Mouse (Mus musculus) urinary bladder, adult 18-20 months (tissue): Measurements from ENCODE around the gene Trim12a.
A peak's percentile ranks its signal among the peaks of the same experiment; 100 is the strongest.
"Not testable (repeated sequence)": the region's sequence is repeated elsewhere in the genome, so short reads cannot be mapped to it uniquely, and the experiment has no call there.

ENCODE experiments used
- DNase-seq, 2 experiments: peaks; one replicate each; pipeline ENCODE4 v3.0.0; 2022; ENCODE audit warnings: low spot score in 2 of 2, mixed read lengths in 2 of 2

The Trim12a gene

DNA sequence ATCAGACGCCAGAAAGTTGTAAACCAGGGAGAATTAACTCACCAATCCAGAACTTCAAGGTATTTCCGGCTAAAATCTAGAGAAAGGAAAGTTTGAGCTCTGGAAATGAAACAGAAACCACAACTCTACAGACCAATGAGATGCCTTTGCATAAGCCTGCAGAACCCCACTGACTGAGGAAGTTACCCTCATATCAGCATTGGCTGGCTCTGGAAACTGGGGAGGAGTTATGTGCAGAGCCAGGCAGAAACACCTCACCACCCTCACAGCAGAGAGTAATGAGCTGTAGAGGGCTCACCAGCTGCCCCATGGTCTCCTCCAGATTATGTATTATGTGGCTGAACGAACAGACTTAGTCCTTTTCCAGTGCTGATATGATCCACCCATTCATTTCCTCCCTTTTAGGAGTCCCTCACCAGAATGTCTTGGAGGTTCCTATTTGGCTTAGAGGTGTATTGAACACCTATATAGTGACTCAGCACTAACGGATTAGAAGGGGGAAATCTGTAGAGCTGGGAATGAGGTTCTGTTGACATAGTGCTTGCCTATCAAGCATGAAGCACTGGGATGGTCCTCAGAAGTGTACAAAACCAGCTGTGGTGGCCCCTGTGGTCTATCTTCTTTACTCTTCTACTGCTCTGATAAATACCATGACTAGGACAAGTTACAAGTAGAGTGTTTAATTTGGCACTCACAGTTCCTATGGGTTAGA, at the start of gene Trim12a:
Gene Trim12a, minus strand, starts transcription at position 98 of the 712 bp plus-strand sequence.
- not testable (repeated sequence) for DNase-seq

DNA sequence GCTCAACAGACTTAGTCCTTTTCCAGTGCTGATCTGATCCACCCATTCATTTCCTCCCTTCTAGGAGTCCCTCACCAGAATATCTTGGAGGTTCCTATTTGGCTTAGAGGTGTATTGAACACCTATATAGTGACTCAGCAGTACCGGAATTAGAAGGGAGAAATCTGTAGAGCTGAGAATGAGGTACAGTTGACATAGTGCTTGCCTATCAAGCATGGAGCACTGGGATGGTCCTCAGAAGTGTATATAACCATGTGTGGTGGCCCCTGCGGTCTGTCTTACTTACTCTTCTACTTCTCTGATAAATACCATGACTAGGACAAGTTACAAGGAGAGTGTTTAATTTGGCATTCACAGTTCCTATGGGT, 38.3 kb upstream of the Trim12a start:
- no peak for DNase-seq

DNA sequence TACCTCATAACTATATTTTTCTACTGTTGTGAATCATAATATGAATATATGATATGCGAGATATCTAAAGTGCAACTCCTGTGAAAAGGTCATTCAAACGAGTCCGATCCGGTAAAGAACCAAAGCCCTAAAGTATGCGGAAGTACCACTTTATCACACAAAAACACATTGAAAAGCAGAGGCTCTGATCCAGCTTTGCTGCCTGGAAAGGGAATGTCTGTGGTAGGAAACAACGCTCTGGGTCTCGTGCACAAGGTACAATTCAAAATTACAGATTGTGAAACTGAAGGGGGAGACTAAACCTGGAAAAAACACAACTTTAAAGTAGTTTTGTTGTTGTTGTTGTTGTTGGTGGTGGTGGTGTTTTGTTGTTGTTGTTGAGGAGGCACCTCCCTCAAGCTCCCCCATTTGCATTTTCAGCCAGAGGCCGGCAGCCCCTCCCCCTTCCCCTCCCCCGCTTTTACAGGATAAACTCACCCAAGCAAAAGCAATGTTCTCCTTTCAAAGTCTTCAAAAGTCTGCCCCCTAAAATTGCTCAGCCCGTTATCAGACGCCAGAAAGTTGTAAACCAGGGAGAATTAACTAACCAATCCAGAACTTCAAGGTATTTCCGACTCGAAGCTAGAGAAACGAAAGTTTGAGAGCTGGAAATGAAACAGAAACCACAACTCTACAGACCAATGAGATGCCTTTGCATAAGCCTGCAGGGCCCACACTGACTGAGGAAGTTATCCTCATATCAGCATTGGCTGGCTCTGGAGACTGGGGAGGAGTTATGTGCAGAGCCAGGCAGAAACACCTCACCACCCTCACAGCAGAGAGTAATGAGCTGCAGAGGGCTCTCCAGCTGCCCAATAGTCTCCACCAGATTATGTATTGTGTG, 37.7 kb upstream of the Trim12a start, which contains the start of gene Trim12c:
Gene Trim12c, minus strand, starts transcription at position 646 of the 883 bp plus-strand sequence.
- DNase-seq, result peak; percentile 17 to 68

DNA sequence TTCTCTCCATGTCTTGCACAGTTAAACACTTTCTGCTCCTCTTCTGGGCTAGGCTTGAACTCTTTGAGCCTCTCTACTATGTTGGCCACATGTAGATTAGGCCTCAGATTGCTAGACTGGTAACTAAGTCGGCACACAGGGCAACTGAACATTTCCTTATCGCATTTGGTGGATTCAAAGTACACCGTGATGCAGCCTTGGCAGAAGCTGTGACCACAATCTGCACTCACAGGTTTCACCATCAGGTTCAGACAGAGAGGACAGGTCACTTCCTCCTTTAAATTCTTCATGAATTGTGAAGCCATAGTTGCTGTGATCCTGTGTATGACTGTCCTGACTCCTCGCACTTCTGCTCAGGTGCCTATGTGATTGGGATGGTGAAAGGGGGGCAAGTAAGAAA, 32.8 kb upstream of the Trim12a start:
- not testable (repeated sequence) for DNase-seq

DNA sequence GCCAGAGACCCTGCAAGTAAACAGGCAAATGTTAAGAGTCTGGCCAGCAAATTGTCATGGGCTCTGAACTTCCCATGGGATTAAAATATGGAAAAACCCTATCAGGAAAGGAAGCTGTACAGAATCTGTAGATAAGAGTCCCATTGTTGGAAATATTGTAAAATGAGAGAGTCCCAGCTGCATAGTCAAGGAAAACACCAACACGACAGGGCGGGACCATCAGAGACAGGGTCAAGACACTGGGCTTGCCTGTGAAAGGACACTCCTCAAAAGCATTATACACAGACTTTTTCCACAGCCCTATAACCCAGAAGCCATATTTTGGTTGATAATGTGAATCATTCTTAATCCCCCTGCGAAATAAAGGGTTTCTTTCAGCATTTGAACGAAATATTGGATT, 25.5 kb upstream of the Trim12a start:
- DNase-seq, result not testable (repeated sequence)

DNA sequence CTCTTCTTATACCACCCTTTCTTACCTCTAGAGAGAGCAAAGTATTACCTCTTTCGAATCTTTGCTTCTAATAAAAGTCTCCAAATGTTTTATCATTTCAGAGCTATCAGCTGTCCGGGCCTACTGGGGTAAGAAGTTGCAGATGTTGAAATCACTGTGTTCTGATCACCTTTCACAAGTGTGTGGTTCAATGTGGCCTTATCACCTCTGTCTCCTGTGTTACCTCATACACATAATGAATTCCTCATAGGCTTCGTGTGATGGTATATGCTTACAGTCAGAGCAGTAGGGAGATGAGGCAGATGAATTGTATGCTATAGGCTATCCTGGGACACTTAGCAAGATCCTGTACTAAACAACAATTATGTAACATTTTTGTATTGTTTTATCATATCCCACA, 20.3 kb upstream of the Trim12a start:
- not testable (repeated sequence) for DNase-seq

DNA sequence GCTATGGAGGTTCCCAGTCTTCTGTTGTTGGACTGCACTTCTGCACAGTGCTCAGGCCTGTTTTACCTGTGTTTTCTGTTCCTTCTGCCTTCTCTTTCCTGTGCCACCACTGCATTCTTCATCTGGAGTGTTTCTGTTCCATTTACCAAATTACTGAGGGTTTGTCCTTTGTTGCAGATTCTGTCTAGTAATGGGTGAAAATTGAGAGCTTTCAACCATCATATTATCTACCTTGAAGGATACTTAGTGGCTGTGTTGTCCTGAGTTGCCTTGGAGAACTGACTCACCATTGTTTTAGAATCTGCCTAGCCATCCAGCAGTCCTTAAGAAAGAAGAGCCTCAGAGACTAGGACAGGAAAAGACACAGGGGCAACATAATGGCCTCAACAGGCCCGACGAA, 13.9 kb upstream of the Trim12a start, which contains the start of gene Trim34b:
Gene Trim34b, plus strand, starts transcription at position 301 of the 400 bp plus-strand sequence.
- DNase-seq, result not testable (repeated sequence)

DNA sequence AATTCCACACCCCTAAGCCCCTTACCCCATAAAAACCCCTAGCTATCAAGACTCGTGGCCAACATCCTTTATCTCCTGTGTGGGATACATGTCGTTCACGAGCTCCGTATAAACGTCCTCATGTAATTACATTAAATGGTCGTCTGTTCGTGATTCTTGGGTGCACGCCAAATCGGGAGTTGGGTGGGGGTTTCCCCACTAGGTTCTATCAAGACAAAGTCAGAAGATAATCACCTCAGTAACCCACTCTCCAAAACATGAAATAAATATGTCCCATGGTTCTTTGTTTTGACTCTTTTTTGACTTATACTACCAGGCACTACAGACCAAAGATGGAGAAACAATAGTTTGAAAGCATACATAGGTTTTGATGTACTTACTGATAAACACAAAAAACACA, 6.8 kb upstream of the Trim12a start:
- no peak for DNase-seq

DNA sequence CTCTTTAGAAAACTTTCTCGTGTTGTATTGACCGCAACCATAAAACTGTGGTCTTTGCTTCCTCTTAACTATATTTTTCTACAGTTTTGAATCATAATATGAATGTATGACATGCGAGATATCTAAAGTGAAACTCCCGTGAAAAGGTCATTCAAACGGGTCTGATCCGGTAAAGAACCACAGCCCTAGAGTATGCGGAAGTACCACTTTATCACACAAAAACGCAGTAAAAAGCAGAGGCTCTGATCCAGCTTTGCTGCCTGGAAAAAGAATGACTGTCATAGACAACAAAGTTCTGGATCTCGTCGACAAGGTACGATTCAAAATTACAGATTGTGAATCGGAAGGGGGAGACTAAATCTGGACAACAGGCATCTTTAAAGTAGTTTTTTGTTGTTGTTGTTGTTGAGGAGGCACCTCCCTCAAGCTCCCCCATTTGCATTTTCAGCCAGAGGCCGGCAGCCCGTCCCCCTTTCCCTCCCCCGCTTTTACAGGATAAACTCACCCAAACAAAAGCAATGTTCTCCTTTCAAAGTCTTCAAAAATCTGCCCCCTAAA, 391 bp downstream of the Trim12a start:
- DNase-seq, result no peak

DNA sequence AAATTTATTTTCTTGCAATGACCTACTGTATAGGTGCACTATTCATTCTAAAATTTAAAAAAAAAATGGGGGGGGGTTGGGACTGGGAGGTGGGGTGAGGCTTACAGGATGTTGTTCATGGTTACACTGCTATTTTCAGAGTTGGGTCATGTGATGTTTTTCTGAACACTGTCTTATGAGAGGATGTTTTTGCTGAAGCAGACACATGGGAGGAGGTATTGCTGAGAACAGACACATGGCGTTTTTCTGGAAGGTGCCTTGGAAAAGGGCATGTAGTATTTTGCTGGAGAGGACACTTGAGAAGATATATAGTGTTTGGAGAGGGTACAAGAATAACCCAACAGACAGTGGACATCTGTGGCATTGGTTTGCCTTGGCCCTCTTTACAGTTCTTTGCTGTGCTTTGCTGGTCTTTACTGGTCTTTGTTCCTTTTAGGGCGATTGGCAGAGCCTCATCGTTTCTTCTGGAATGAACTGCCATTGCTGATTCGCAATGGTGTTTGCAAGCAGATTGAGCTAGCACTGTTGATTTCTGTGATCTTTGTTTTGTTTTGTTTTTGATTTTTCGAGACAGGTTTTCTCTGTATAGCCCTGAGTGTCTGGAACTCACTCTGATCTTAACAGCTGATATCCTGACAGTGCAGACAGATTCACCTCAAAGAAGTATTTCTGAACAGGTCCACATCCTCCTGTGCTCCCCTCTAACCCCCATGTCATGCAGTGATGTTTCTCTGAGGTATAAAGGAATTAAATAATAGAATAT, 23.4 kb downstream of the Trim12a start:
- no peak for DNase-seq

DNA sequence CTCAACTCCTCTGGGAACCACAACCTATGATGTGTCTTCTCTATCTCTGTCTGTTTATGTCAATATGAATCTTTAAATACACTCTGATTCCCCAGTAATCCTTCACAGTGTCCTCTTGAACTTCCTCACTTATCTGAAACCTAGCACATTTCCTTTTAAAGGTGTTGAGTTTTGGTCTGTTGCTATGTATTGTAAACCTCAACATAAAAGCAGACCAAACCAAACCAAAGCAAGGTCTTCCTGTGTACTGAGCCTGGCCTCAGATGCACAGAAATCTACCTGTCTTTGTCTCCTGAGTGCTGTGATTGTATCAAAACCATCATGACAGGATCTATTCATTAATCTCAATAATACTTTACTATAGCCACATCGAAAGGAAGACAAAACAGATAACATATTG, 24.6 kb downstream of the Trim12a start:
- DNase-seq, result no peak

DNA sequence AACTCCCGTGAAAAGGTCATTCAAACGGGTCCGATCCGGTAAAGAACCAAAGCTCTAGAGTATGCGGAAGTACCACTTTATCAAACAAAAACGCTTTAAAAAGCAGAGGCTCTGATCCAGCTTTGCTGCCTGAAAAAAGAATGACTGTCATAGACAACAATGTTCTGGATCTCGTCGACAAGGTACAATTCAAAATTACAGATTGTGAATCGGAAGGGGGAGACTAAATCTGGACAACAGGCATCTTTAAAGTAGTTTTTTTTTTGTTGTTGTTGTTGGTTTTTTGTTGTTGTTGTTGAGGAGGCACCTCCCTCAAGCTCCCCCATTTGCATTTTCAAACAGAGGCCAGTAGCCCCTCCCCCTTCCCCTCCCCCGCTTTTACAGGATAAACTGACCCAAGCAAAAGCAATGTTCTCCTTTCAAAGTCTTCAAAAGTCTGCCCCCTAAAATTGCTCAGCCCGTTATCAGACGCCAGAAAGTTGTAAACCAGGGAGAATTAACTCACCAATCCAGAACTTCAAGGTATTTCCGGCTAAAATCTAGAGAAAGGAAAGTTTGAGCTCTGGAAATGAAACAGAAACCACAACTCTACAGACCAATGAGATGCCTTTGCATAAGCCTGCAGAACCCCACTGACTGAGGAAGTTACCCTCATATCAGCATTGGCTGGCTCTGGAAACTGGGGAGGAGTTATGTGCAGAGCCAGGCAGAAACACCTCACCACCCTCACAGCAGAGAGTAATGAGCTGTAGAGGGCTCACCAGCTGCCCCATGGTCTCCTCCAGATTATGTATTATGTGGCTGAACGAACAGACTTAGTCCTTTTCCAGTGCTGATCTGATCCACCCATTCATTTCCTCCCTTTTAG, 27.5 kb downstream of the Trim12a start, which contains the start of gene Trim5:
Gene Trim5, minus strand, starts transcription at position 519 of the 868 bp plus-strand sequence.
- not testable (repeated sequence) for DNase-seq

DNA sequence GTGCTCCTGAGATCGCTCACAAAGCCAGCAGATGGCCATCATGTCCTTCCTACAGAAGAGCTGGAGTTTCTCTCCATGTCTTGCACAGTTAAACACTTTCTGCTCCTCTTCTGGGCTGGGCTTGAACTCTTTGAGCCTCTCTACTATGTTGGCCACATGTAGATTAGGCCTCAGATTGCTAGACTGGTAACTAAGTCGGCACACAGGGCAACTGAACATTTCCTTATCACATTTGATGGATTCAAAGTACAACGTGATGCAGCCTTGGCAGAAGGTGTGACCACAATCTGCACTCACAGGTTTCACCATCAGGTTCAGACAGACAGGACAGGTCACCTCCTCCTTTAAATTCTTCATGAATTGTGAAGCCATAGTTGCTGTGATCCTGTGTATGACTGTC, 35.9 kb downstream of the Trim12a start:
- DNase-seq, result not testable (repeated sequence)

DNA sequence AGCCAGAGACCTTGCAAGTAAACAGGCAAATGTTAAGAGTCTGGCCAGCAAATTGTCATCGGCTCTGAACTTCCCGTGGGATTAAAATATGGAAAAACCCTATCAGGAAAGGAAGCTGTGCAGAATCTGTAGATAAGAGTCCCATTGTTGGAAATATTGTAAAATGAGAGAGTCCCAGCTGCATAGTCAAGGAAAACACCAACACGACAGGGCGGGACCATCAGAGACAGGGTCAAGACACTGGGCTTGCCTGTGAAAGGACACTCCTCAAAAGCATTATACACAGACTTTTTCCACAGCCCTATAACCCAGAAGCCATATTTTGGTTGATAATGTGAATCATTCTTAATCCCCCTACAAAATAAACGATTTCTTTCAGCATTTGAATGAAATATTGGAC, 49.9 kb downstream of the Trim12a start:
- DNase-seq, result not testable (repeated sequence)

DNA sequence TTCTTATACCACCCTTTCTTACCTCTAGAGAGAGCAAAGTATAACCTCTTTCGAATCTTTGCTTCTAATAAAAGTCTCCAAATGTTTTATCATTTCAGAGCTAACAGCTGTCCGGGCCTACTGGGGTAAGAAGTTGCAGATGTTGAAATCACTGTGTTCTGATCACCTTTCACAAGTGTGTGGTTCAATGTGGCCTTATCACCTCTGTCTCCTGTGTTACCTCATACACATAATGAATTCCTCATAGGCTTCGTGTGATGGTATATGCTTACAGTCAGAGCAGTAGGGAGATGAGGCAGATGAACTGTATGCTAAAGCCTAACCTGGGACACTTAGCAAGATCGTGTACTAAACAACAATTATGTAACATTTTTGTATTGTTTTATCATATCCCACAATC, 54.9 kb downstream of the Trim12a start:
- not testable (repeated sequence) for DNase-seq
